Mouse (Mus musculus) heart, postnatal 0 days (tissue): ENCODE data around the gene Gm28043. TPM values are rescaled to one million over a fixed set of nuclear protein-coding genes. Genes with fewer than 3 reads are reported as not detected.

Source experiments
- ATAC-seq: fragments of 200-750 bp; cut with Nextera tagmentation; 2 replicates; pipeline ENCODE4 v1.8.0; 2017; ENCODE audit warnings: low read depth, moderate number of reproducible peaks, moderate library complexity; ENCODE audit not compliant: insufficient read depth
- DNase-seq: peaks from one replicate; pipeline ENCODE4 v3.0.0-alpha.2; 2016; ENCODE audit warnings: low spot score
- H3K27ac ChIP-seq: fragments of 300-500 bp; sonication (generic); 2 replicates; pipeline ENCODE4 v1.5.1; 2014; ENCODE audit warnings: low read depth, mild to moderate bottlenecking
- H3K27me3 ChIP-seq: fragments of 300-500 bp; sonication (generic); 2 replicates; pipeline ENCODE4 v1.6.1; 2014; ENCODE audit warnings: low read length, mixed read lengths; ENCODE audit not compliant: control insufficient read depth, insufficient read depth
- H3K36me3 ChIP-seq: fragments of 300-500 bp; sonication (generic); replicated peaks from 2 replicates; pipeline ENCODE4 v1.6.1; 2014; ENCODE audit warnings: low read length, mixed read lengths; ENCODE audit not compliant: control insufficient read depth, insufficient read depth
- H3K4me1 ChIP-seq: fragments of 300-500 bp; sonication (generic); 2 replicates; pipeline ENCODE4 v1.6.1; 2014; ENCODE audit warnings: antibody characterized with exemption; ENCODE audit not compliant: control insufficient read depth, insufficient read depth
- H3K4me2 ChIP-seq: fragments of 300-500 bp; sonication (generic); 2 replicates; pipeline ENCODE4 v1.6.1; 2014; ENCODE audit warnings: low read depth, mild to moderate bottlenecking, low read length, moderate library complexity
- H3K4me3 ChIP-seq: fragments of 300-500 bp; sonication (generic); 2 replicates; pipeline ENCODE4 v1.5.1; 2014; ENCODE audit warnings: low read depth, low read length
- H3K9ac ChIP-seq: fragments of 300-500 bp; sonication (generic); replicated peaks from 2 replicates; pipeline ENCODE4 v1.6.1; 2014; ENCODE audit warnings: low read depth, low read length, mixed read lengths
- H3K9me3 ChIP-seq: fragments of 300-500 bp; sonication (generic); replicated peaks from 2 replicates; pipeline ENCODE4 v1.6.1; 2016; ENCODE audit warnings: low read length; ENCODE audit not compliant: control insufficient read depth
- CTCF ChIP-seq: IDR thresholded peaks from 2 replicates; pipeline ENCODE4 v1.5.1; 2016; ENCODE audit warnings: antibody characterized with exemption, control low read depth, low read depth
- EP300 ChIP-seq: IDR thresholded peaks from 2 replicates; pipeline ENCODE4 v1.6.1; 2016; ENCODE audit warnings: antibody characterized with exemption, low read depth
- whole genome bisulfite sequencing: fragments of 180-500 bp; shearing (Covaris S2); extraction: QIAGEN DNeasy Blood & Tissue Kit; methylation state at CpG from one replicate; pipeline ENCODE4 v1.1.7; 2014; 5-methylcytosine and 5-hydroxymethylcytosine counted together
- polyA plus RNA-seq: library from polyadenylated mRNA; unstranded; fragments of >200 nt; fragmentation: Nextera tagmentation; extraction: Ambion mirVana; gene quantifications from 2 replicates; pipeline ENCODE4 v1.2.1, GENCODE M21; 2015
- total RNA-seq: library from RNA; depleted of rRNA; stranded (reverse); fragments of >200 nt; gene quantifications from 2 replicates; pipeline ENCODE4 v1.2.3, GENCODE M21; 2014; ENCODE audit warnings: low replicate concordance

Gene Gm28043
- total and polyA plus RNA-seq, 2 experiments from 2014 or later, result 0.76 to 1.1 TPM

GRCm38 (mm10) chr17:29716732-29717445 is 102.2 kb downstream of the Gm28043 start, which contains the start of gene Ccdc167:
TSS of gene Ccdc167 (minus strand) at chr17:29717044.
- Histone ChIP-seq H3K36me3 (no peaks in the 10 kb centered on the region), H3K4me1 (peaks cover 12% of the 10 kb centered on the region; the same call in 1 of the 2 replicates), H3K4me3 (peak within 1 kb of the TSS; percentile 62), H3K9me3 (no peaks in the 10 kb centered on the region), H3K9ac (peak within 1 kb of the TSS; percentile 59; the same call in 1 of the 2 replicates), H3K27me3 (no peaks in the 10 kb centered on the region), H3K27ac (no peak within 1 kb of the TSS), H3K4me2 (peak within 1 kb of the TSS; percentile 92)
- WGBS, result 5% methylated on average over 40 of the region's 41 CpGs
- TF ChIP-seq CTCF, result no peak
- no peak for TF ChIP-seq EP300
- DNase-seq (peak; percentile 94), ATAC-seq (peak; percentile 99)

GRCm38 (mm10) chr17:29718660-29719059 is 104.0 kb downstream of the Gm28043 start:
- ATAC-seq (no peak), DNase-seq (no peak)
- no peak overlapping the region for H3K4me2 ChIP-seq
- peaks cover 12% of the 10 kb centered on the region; the same call in 1 of the 2 replicates for H3K4me1 ChIP-seq
- no peaks in the 10 kb centered on the region for H3K27me3 ChIP-seq
- TF ChIP-seq EP300, result no peak
- TF ChIP-seq CTCF, result no peak
- H3K27ac ChIP-seq, result no peak overlapping the region
- H3K36me3 ChIP-seq, result no peaks in the 10 kb centered on the region
- 76% methylated on average over 8 of the region's 8 CpGs for WGBS
- no peak overlapping the region for H3K4me3 ChIP-seq
- no peak overlapping the region for H3K9ac ChIP-seq
- H3K9me3 ChIP-seq, result no peaks in the 10 kb centered on the region

- Histone ChIP-seq H3K4me3 (no peak overlapping the region), H3K36me3 (no peaks in the 10 kb centered on the region), H3K4me1 (peaks cover 12% of the 10 kb centered on the region; the same call in 1 of the 2 replicates), H3K9ac (no peak overlapping the region), H3K27me3 (no peaks in the 10 kb centered on the region), H3K4me2 (no peak overlapping the region), H3K27ac (no peak overlapping the region), H3K9me3 (no peaks in the 10 kb centered on the region)
- 69% methylated on average over 13 of the region's 13 CpGs for WGBS
- TF ChIP-seq EP300 (no peak), CTCF (no peak)
- DNase-seq (no peak), ATAC-seq (no peak)
These were observed 105.2 kb downstream of the Gm28043 start for GRCm38 (mm10) chr17:29719628-29720575.

DNA sequence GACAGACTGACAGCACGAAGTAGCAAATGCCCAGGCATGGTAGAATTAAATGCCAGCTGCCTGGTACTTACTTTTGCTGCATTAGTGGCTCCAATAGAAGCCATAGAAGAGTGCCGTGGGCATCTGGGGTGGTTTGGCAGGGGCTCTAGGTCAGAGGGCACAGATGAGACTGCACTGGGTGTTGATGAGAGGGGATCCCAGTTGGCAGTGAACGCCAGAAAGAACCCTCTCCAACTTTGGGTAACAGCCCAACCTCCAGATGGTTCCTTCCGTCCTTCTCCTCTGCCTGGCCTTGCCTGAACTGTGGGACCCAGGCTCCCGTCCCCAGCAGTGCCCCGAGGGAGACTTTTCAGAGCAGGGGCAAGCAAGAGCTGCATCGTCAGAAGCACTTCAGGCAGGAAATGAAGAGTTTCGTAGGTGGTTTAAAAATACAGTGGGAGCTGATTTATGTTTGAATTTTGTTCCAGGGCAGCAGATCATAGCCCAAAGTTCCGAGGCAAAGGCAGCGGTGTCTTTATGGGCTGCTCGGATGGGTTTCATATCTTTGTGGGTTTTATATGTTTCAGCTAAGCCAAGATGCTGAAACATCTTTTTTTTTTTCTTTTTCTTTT is 106.2 kb downstream of the Gm28043 start:
- Histone ChIP-seq H3K27ac (no peak overlapping the region), H3K9me3 (no peaks in the 10 kb centered on the region), H3K4me2 (no peak overlapping the region), H3K36me3 (no peaks in the 10 kb centered on the region), H3K27me3 (no peaks in the 10 kb centered on the region), H3K4me3 (no peak overlapping the region), H3K4me1 (peaks cover 11% of the 10 kb centered on the region; the same call in 1 of the 2 replicates), H3K9ac (no peak overlapping the region)
- ATAC-seq (no peak), DNase-seq (no peak)
- 70% methylated on average over 11 of the region's 11 CpGs for WGBS
- TF ChIP-seq EP300 (no peak), CTCF (no peak)

GRCm38 (mm10) chr17:29724610-29725009 is 109.9 kb downstream of the Gm28043 start:
- H3K9me3 ChIP-seq, result no peaks in the 10 kb centered on the region
- H3K36me3 ChIP-seq, result no peaks in the 10 kb centered on the region
- H3K9ac ChIP-seq, result no peak overlapping the region
- no peak overlapping the region for H3K27ac ChIP-seq
- H3K4me1 ChIP-seq, result no peaks in the 10 kb centered on the region
- TF ChIP-seq CTCF (no peak), EP300 (no peak)
- DNase-seq (no peak), ATAC-seq (no peak)
- no peak overlapping the region for H3K4me2 ChIP-seq
- H3K27me3 ChIP-seq, result no peaks in the 10 kb centered on the region
- H3K4me3 ChIP-seq, result no peak overlapping the region
- WGBS, result 66% methylated on average over 6 of the region's 6 CpGs
